Mouse (Mus musculus): ENCODE data around the gene Upk3bl.

- TF ChIP-seq GATA1 (IDR thresholded peaks at IDR 0.05; ENCODE audit: borderline replicate concordance, low read length) = no peak
- no peak for TF ChIP-seq FLI1 (IDR thresholded peaks at IDR 0.05; ENCODE audit: low read length)
Observed at GRCm38 (mm10) chr5:136027612-136028311, 26.5 kb upstream of the Upk3bl start.

Measured in megakaryocyte, embryonic 14.5 days (primary cell).